Mouse (Mus musculus): ENCODE results near the gene Pld6.
"Not testable (repeated sequence)": the region's sequence is repeated elsewhere in the genome, so short reads cannot be mapped to it uniquely, and the experiment has no call there.

Gene Pld6

DNA sequence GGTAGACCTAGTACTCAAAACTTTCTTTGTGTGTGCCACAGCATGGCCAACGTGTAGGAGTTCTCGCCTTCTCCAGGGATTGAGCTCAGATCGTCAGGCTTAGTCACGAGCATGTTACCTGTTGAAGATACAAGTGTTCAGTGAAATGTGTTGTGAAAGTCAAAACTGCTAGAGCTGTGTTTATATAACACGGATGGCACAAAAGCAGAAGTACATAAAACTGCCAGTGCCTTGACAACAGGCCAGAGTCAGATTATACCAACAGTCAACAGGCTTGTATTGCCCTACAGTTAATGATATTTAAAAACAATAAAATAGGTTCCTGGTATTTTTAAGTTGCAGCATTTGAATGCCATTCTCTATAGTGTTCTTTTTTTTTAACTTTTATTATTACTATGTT is 41.6 kb downstream of the Pld6 start:
- no peak for DNase-seq (ENCODE audit: low spot score)

DNA sequence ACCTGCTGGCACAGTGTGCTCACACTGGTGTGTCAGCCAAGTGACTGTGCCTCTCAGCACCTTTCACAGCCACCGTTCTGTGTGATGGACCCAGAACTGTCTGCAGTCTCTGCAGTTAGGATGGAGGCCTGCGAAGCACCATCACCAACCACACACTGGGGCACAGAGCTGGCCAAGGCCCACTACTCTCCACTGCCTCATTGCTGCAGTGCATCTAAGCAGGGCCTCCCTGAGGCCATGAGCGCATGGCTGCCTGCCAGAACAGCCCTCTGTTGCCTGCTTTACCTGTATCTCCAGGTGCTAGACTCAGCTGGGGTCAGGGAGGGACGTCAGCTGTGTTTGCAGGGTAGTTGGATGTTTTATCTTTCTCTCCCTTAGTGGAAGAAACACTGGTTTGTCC is 43.1 kb downstream of the Pld6 start:
- no peak for DNase-seq (ENCODE audit: low spot score)

DNA sequence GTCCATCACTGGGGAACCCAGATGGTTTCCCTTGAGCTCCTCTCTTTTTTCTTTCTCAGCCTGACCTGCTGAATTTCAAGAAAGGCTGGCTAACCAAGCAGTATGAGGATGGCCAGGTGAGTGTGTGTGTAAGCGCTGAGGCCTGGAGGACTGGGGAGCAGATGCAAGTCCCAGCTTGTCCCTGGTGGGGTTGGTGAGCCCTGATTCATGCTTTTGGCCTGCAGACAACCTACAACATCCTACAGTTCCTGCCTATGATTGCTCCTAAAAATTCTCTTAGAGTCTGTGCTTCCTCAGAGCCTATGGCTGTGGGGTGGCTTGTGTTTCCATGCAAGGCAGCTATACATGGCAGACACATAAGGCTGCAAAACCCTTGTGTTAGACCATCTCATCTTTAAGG is 43.7 kb downstream of the Pld6 start:
- DNase-seq (ENCODE audit: low spot score) = no peak

DNA sequence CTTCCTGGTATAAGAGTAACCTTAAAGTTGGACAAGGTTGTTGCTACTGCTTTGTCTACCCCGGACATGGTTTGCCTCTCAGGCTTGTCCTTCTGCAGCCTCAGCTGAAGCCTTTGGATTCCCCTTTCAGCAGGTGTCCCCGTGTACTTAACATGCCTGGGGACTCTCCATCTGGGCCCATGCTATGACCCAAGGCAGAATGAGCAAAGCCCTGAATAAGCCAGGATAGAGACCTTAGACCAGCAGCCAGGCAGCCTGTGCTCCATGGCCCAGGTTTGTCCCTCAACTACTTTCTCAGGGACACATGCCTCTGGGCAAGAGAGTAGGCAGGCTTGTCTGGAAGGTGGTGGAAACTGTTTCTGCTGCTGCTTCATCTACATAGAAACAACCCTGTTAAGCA is 44.1 kb downstream of the Pld6 start:
- DNase-seq (ENCODE audit: low spot score) = no peak

DNA sequence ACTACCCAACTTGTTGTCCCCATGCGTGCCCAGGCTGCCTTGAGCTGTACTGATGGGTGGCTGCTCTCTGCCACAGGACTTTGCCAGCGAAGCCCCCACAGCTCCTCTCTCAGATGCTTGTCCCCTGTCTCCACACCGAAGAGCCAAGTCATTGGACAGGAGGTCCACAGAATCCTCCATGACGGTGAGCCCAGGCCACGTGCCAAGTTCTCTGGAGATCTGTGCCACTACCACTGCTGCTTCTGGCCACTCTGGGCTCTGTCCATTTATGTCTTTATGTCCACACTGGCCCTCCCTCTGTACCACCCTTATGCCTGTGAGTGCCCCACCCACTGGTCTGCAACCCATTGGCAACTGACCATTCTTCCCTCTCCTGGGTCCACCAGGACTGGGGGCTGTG is 45.5 kb downstream of the Pld6 start:
- no peak for DNase-seq (ENCODE audit: low spot score)

DNA sequence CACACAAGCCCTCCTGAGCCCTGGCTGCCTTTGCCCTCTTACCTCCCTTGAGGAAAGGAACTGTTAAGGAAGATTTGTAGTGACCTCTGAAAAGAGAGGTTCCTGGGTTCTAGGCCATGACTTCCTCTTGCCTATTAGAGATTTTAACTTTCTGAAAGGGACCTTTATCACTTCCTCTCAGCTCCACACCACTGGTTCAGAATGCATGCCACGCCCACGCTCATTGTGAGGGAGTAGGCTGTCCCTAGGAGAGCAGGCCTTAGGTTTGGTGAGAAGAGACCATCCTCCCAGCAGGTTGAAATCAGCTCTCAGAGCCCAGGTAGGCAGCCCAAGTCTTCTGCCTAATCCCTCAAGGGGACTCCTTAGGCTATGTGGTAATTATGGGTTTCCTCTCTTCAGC is 47.4 kb downstream of the Pld6 start:
- DNase-seq (ENCODE audit: low spot score) = no peak

DNA sequence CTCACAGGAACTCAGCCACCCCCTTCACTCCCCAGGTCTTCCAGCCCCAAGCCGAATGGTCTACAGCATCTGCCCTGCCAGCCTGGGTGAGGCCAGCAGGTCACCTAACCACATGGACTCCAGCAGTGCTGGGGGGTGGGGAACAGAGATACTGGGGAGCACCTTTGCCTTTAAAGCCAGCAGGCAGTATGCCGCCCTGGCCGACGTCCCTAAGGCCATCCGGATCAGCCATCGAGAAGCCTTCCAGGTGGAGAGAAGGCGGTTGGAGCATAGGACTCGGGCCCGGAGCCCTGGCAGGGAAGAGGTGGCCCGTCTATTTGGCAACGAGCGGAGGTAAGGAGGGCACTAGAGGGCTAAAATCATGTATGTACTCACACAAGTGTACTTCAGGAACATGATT is 50.2 kb downstream of the Pld6 start:
- no peak for DNase-seq (ENCODE audit: low spot score)

DNA sequence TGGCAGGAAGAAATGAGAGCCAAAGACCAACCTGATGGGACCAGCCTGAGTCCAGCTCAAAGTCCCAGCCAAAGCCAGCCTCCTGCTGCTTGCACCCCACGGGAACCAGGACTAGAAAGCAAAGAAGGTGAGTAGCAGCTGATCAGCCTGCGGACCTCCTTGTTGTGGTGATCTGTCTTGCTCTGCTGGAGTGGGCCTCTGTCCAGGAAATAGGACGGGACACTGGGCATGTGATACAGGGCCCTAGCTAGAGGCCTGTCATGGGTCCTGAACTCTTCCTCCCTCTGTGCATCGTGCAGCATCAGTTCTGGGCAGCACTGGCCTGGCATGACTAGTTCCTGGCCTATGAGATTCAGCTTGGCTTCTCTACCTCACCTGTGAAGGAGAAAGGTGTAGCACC is 51.5 kb downstream of the Pld6 start:
- not testable (repeated sequence) for DNase-seq (ENCODE audit: low spot score)

DNA sequence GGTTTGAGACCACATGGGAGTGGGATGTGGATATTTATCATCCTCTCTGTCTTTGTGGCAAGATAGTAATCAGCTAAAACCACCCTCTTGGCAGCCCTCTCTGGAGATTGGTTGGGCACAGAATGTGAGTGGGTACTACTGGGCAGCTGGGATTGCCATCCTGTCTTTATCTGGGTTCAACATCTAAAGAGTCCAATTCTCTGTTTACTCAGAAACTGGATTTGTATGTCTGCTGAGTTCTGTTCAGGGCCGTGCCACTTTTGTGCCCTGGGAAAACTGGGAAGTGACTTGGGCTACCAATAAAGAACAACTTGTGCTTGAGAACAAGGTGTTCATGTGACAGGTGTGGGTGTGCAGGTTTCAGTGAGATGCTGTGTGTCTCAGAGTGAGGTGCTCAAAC is 53.1 kb downstream of the Pld6 start:
- DNase-seq (ENCODE audit: low spot score) = no peak

All from urinary bladder, postnatal 25 days (tissue).